25 mouse cellular contexts compared by ENCODE assay signal in genomic region chr11:97539622-97540021, GRCm38 (mm10). TPM values are rescaled to one million over a fixed set of nuclear protein-coding genes. Genes with fewer than 3 reads are reported as not detected.
"Had no signal": no experiment of that assay in that cellular context is flagged by ENCODE, and none has a peak within 500 bp of the region (broad histone marks: within the 10 kb centered on the region; RNA-seq: fewer than 3 reads in every experiment).

No protein-coding gene starts in this region.

- H3K9me3 ChIP-seq: limb, embryonic 12.5 days; limb, embryonic 15.5 days; midbrain, embryonic 13.5 days; stomach, embryonic 15.5 days had no signal

- H3K36me3 ChIP-seq: limb, embryonic 12.5 days; limb, embryonic 15.5 days; stomach, embryonic 15.5 days had no signal

- H3K4me2 ChIP-seq: limb, embryonic 12.5 days; limb, embryonic 15.5 days; liver, embryonic 11.5 days; lung, embryonic 14.5 days; midbrain, embryonic 13.5 days; stomach, embryonic 15.5 days had no signal

- H3K4me3 ChIP-seq: limb, embryonic 12.5 days; limb, embryonic 15.5 days; midbrain, embryonic 13.5 days; stomach, embryonic 15.5 days had no signal

- H3K9ac ChIP-seq: limb, embryonic 12.5 days; limb, embryonic 15.5 days; liver, embryonic 14.5 days; liver, postnatal 0 days; lung, embryonic 14.5 days; midbrain, embryonic 13.5 days; stomach, embryonic 15.5 days had no signal

- ATAC-seq: liver, postnatal 0 days; lung, postnatal 0 days; midbrain, embryonic 13.5 days had no signal

- DNase-seq: kidney, adult 2 months; kidney, postnatal 25 days; left cerebral cortex, postnatal 4 days; liver, postnatal 0 days; lung, embryonic 14.5 days; right cerebral cortex, postnatal 25 days; spleen, adult 18-20 months; thymus, adult 2 months; thymus, postnatal 14 days; thymus, postnatal 4 days had no signal

- H3K27ac ChIP-seq: kidney, postnatal 0 days; limb, embryonic 12.5 days; limb, embryonic 15.5 days; liver, embryonic 14.5 days; macrophage; midbrain, embryonic 13.5 days; stomach, embryonic 15.5 days had no signal

RNA-seq across cellular contexts. Expression of gene Srcin1, which starts 36.4 kb away (rescaled TPM):
- total RNA-seq: megakaryocyte, adult 5-6 weeks had no signal

RNA-seq across cellular contexts. Expression of gene 4933428G20Rik, which starts 39.5 kb away (rescaled TPM):
- total RNA-seq: layer of hippocampus, postnatal 14 days; left cerebral cortex, adult 8-10 months; megakaryocyte, adult 5-6 weeks; midbrain, postnatal 0 days had no signal
- polyA plus RNA-seq: kidney, adult 2 months; large intestine, adult 2 months; macrophage; neural tube, embryonic 11.5 days; thymus, adult 2 months had no signal
